ENCODE assay signal across 8 mouse cellular contexts in genomic region chr5:147956821-147957564, GRCm38 (mm10). TPM values are rescaled to one million over a fixed set of nuclear protein-coding genes. Genes with fewer than 3 reads are reported as not detected.
DNase-seq lines count a peak whose midpoint lies in the region; ATAC-seq lines count a peak whose summit lies in the region.

Gene Mtus2, plus strand, starts transcription at chr5:147957320.

- intact Hi-C loops in left cerebral cortex, postnatal 10 days (cut with DNase I): loop anchor here (5.0 kb wide), 1 partner anchor 285 kb away; no protein-coding TSS in a partner anchor

- H3K9ac ChIP-seq in intestine, embryonic 15.5 days: peak within 1 kb of the TSS; percentile 17; the same call in 1 of the 2 replicates

- peaks cover 22% of the 10 kb centered on the region for H3K4me1 ChIP-seq in embryonic facial prominence, embryonic 10.5 days
- peaks cover 9% of the 10 kb centered on the region for H3K4me1 ChIP-seq in intestine, embryonic 15.5 days (replicated peaks)
- peaks cover 26% of the 10 kb centered on the region for H3K4me1 ChIP-seq in megakaryocyte, embryonic 14.5 days

- H3K9me3 ChIP-seq in embryonic facial prominence, embryonic 10.5 days: no peaks in the 10 kb centered on the region
- H3K9me3 ChIP-seq in intestine, embryonic 15.5 days: no peaks in the 10 kb centered on the region
- H3K9me3 ChIP-seq in megakaryocyte, embryonic 14.5 days: peaks cover 29% of the 10 kb centered on the region

- peak within 1 kb of the TSS; percentile 58 for H3K27ac ChIP-seq in embryonic facial prominence, embryonic 10.5 days (replicated peaks)
- no peak within 1 kb of the TSS for H3K27ac ChIP-seq in intestine, embryonic 15.5 days

- under 1% methylated on average over 55 of the region's 55 CpGs for WGBS in embryonic facial prominence, embryonic 10.5 days
- 1% methylated on average over 53 of the region's 55 CpGs for WGBS in intestine, embryonic 15.5 days

- peak within 1 kb of the TSS; percentile 70 for H3K4me3 ChIP-seq in embryonic facial prominence, embryonic 10.5 days
- H3K4me3 ChIP-seq in intestine, embryonic 15.5 days (replicated peaks): peak within 1 kb of the TSS; percentile 49
- H3K4me3 ChIP-seq in megakaryocyte, embryonic 14.5 days (replicated peaks): peak within 1 kb of the TSS; percentile 90

- no peaks in the 10 kb centered on the region for H3K36me3 ChIP-seq in embryonic facial prominence, embryonic 10.5 days (replicated peaks)
- no peaks in the 10 kb centered on the region for H3K36me3 ChIP-seq in intestine, embryonic 15.5 days
- H3K36me3 ChIP-seq in megakaryocyte, embryonic 14.5 days (replicated peaks; ENCODE audit: low read length): no peaks in the 10 kb centered on the region

- peak within 1 kb of the TSS; percentile 94 for H3K4me2 ChIP-seq in intestine, embryonic 15.5 days (replicated peaks)

- peaks cover 50% of the 10 kb centered on the region for H3K27me3 ChIP-seq in embryonic facial prominence, embryonic 10.5 days (replicated peaks; ENCODE audit: low read depth, poor library complexity, severe bottlenecking)
- H3K27me3 ChIP-seq in intestine, embryonic 15.5 days (replicated peaks): peaks cover 19% of the 10 kb centered on the region
- peaks cover 52% of the 10 kb centered on the region for H3K27me3 ChIP-seq in megakaryocyte, embryonic 14.5 days (replicated peaks)

- peak; percentile 90 for ATAC-seq in intestine, embryonic 15.5 days

- peak; percentile 59 to 74 for DNase-seq in adrenal gland, postnatal 4 days (ENCODE audit: low spot score in 2 of 2)
- DNase-seq in embryonic facial prominence, embryonic 10.5 days (ENCODE audit: low spot score): peak; percentile 92
- peak; percentile 78 to 87 for DNase-seq in gastrocnemius, postnatal 4 days (ENCODE audit: low spot score in 2 of 2)
- peak; percentile 81 to 91 for DNase-seq in left cerebral cortex, postnatal 10 days (ENCODE audit: extremely low spot score in 1 of 2, low spot score in 2 of 2)
- peak; percentile 95 for DNase-seq in right cerebral cortex, postnatal 14 days
- peak; percentile 80 for DNase-seq in urinary bladder, postnatal 14 days (ENCODE audit: low spot score)

RNA-seq across cellular contexts. Expression of gene Mtus2, which starts in this region (rescaled TPM):
- total RNA-seq in adrenal gland, postnatal 4 days (2021): 1 to 10 TPM; 5.9 to 7.5 TPM
- 5.5 and 5.7 TPM in 2 replicates for polyA plus RNA-seq in embryonic facial prominence, embryonic 10.5 days (2016; fragmentation: Nextera tagmentation; extraction: Ambion mirVana)
- 1 to 10 TPM; 2.6 TPM for total RNA-seq in gastrocnemius, postnatal 4 days (2021)
- polyA plus RNA-seq in intestine, embryonic 15.5 days (2015; fragmentation: Nextera tagmentation; extraction: Ambion mirVana): 21.9 and 26.0 TPM in 2 replicates
- total RNA-seq in left cerebral cortex, postnatal 10 days (2021): 10 to 100 TPM; 43.2 to 44.3 TPM
- polyA plus RNA-seq in megakaryocyte, embryonic 14.5 days (2012; ENCODE audit: insufficient read depth, low replicate concordance): not detected in 2 replicates

Comparison
In these comparisons a context has a peak if more than half of its experiments do, and no peak if none do; other contexts are left out.
1. RNA of gene Mtus2 (total RNA-seq): 43.2 to 44.3 TPM in left cerebral cortex, postnatal 10 days; 5.9 to 7.5 TPM in adrenal gland, postnatal 4 days and 2.6 TPM in gastrocnemius, postnatal 4 days; every median in the first group is over 4 times any median in the second.
2. Peak in every context shown above with its lines, with median percentiles within 50 percentile points of each other: DNase-seq and H3K4me3 ChIP-seq.